In genomic region chr3:31208046-31208445, GRCm38 (mm10) we compare ENCODE assay signal across 22 mouse cellular contexts. TPM values are rescaled to one million over a fixed set of nuclear protein-coding genes. Genes with fewer than 3 reads are reported as not detected.
DNase-seq lines count a peak whose midpoint lies in the region; ATAC-seq and TF ChIP-seq lines count a peak whose summit lies in the region.
"Had no signal": no experiment of that assay in that cellular context is flagged by ENCODE, and none has a peak within 500 bp of the region (broad histone marks: within the 10 kb centered on the region; RNA-seq: fewer than 3 reads in every experiment).

No protein-coding gene starts in this region.

- H3K27me3 ChIP-seq in limb, embryonic 10.5 days (ENCODE audit: low read depth, poor library complexity, severe bottlenecking): no peaks in the 10 kb centered on the region
- H3K27me3 ChIP-seq: CH12.LX; neural tube, embryonic 15.5 days; stomach, embryonic 15.5 days had no signal

- H3K9me3 ChIP-seq in limb, embryonic 10.5 days (replicated peaks): no peaks in the 10 kb centered on the region
- H3K9me3 ChIP-seq: hindbrain, embryonic 10.5 days; neural tube, embryonic 15.5 days; stomach, embryonic 15.5 days had no signal

- no peaks in the 10 kb centered on the region for H3K36me3 ChIP-seq in limb, embryonic 10.5 days
- H3K36me3 ChIP-seq: hindbrain, embryonic 10.5 days; neural tube, embryonic 15.5 days; stomach, embryonic 15.5 days had no signal

- peak; percentile 53 for DNase-seq in adrenal gland, adult 2 months
- DNase-seq in adrenal gland, postnatal 25 days: no peak
- no peak for DNase-seq in layer of hippocampus, adult 2 months (ENCODE audit: low spot score in 2 of 2)
- no peak for DNase-seq in layer of hippocampus, adult 11-12 months (ENCODE audit: low spot score)
- peak; percentile 36 to 49 for DNase-seq in adrenal gland, postnatal 36 days
- no peak for DNase-seq in limb, embryonic 10.5 days (ENCODE audit: low spot score)
- DNase-seq in thymus, postnatal 0 days (ENCODE audit: low spot score): no peak
- DNase-seq: kidney, adult 2 months; kidney, postnatal 14 days; lung, postnatal 10 days; midbrain, embryonic 14.5 days; right cerebral cortex, postnatal 14 days; thymus, adult 18-20 months had no signal

- no peak for TF ChIP-seq CTCF in layer of hippocampus, adult 2 months (conservative IDR thresholded peaks at IDR 0.05)

- peaks cover 61% of the 10 kb centered on the region for H3K4me1 ChIP-seq in limb, embryonic 10.5 days

- H3K4me3 ChIP-seq in layer of hippocampus, adult 2 months: no peak overlapping the region
- no peak overlapping the region for H3K4me3 ChIP-seq in limb, embryonic 10.5 days
- H3K4me3 ChIP-seq: neural tube, embryonic 15.5 days; stomach, embryonic 15.5 days had no signal

- no peak for ATAC-seq in monocyte, adult 5-6 weeks (replicated peaks; ENCODE audit: insufficient number of reproducible peaks, low FRiP score, low TSS enrichment, poor library complexity, severe bottlenecking)
- ATAC-seq: hindbrain, postnatal 0 days had no signal

- WGBS in limb, embryonic 10.5 days: 43% methylated on average over 4 of the region's 4 CpGs

- peak overlapping the region; percentile 84 for H3K27ac ChIP-seq in layer of hippocampus, adult 2 months
- peak overlapping the region; percentile 87 for H3K27ac ChIP-seq in limb, embryonic 10.5 days
- H3K27ac ChIP-seq: hindbrain, postnatal 0 days; liver, embryonic 14.5 days; neural tube, embryonic 15.5 days; stomach, embryonic 15.5 days had no signal

RNA-seq across cellular contexts. Expression of gene Cldn11, which starts 58.3 kb away (rescaled TPM):
- total RNA-seq in adrenal gland, adult 2 months (2021): 10 to 100 TPM in 1 of 2 experiments, 1 to 10 TPM in 1; 7.6 to 16.5 TPM
- 11.5 and 15.0 TPM in 2 replicates for polyA plus RNA-seq in adrenal gland, adult 2 months (2012; rRNA removed)
- total RNA-seq in adrenal gland, postnatal 25 days (2021): 6.6 and 9.4 TPM in 2 replicates
- 100 to 1,000 TPM; 111 to 113 TPM for total RNA-seq in layer of hippocampus, adult 2 months (2021)
- 10 to 100 TPM; 10.7 to 15.3 TPM for total RNA-seq in adrenal gland, postnatal 36 days (2021)
- polyA plus RNA-seq in limb, embryonic 10.5 days (2016; fragmentation: Nextera tagmentation; extraction: Ambion mirVana): 3.8 and 4.6 TPM in 2 replicates
- not detected in 3 replicates for total RNA-seq in monocyte, adult 5-6 weeks (2017)
- polyA plus RNA-seq in thymus, postnatal 0 days (2015; fragmentation: Nextera tagmentation; extraction: Ambion mirVana): 0.21 and 0.55 TPM in 2 replicates
- total RNA-seq: CH12.LX; megakaryocyte, adult 5-6 weeks; MEL had no signal

Comparison
In these comparisons a context has a peak if more than half of its experiments do, and no peak if none do; other contexts are left out.
1. DNase-seq: peak in adrenal gland, adult 2 months (single experiment) and adrenal gland, postnatal 36 days (2 of 2); none in adrenal gland, postnatal 25 days (single experiment), layer of hippocampus, adult 2 months (0 of 2), layer of hippocampus, adult 11-12 months (single experiment), limb, embryonic 10.5 days (single experiment) and thymus, postnatal 0 days (single experiment).